Mouse (Mus musculus): ENCODE measurements around the gene Drap1.

Drap1 gene

GRCm38 (mm10) chr19:5448354-5449150 is 23.8 kb upstream of the Drap1 start:
- DNase-seq (ENCODE audit: low read depth, low spot score) = no peak

DNA sequence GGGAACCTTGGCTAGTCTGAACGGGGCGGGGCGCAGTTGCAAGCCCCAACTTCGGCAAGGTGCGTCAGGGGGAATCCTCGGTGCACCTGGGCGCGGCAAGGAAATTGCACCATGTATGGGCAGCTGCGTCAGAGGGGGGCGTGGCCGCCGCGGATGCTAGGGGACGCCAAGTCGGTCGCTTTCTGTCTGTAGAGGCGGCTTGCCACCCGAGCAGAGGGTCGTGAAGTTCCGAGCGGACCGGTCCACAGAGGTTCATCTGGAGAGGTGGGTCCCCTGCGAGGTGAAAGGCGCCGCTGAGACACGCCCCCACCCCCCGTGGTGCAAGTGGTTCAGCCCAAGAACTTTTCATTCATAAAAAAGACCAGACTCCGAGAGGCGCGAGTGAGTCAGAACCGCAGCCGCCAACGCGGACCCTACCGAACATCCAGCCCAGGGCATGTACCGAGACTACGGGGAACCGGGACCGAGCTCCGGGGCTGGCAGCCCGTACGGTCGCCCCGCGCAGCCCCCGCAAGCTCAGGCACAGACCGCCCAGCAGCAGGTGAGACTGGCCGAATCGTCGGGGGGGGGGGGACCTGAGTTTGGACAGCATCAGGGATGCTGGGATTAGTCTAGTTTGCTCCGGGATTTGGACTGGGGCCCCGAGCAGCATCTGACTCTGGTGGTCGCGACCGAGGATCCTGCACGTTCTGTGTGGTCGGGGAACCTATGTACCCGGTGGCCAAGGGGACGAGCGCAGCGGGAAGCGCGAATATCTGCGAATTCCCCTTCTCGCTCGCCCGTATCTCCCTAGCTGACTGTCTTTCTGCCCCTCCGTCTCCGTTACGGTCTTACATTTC is 23.0 kb upstream of the Drap1 start, which contains the start of gene Fosl1:
Fosl1 (plus strand) TSS at position 33 of the 839 bp plus-strand sequence.
- DNase-seq (ENCODE audit: low read depth, low spot score) = peak; percentile 50

DNA sequence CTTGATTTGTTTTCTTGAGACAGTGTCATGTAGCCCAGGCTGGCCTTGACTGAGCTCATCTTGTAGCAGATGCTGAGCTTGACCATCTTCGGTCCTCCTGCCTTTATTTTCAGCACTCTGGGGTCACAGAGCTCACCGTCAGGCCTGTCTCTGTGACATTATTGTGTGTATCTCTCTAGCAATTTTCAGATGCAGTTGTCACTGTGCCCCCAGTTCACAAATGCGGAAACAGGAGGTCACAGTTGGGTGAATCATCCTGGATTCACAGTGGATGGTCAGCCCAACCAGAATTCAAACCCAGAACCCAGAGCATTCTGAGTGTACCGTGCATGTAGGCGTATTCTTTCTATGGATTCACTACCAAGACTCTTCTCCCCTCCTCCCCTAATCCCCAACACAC is 21.0 kb upstream of the Drap1 start:
- DNase-seq (ENCODE audit: low read depth, low spot score) = no peak

DNA sequence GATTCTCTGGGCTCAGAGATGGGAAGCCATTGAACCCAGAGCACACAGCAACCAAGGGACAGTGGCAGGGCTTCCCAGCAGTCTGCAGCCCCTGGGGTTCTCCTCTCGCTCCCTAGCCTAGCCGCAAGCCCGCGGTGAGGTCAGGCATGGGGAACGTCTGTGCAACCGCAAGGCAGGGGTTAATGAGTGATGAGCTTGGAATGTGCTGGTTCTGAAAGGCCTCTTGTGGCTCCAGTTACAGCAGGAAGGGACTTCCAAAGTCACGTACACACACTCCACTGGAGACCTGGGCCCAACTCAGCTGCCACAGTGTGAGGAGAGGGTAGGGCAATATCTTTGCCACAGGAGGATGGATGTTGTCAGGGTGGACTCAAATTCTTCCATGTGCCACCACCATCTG is 20.2 kb upstream of the Drap1 start:
- DNase-seq (ENCODE audit: low read depth, low spot score) = no peak

- DNase-seq (ENCODE audit: low read depth, low spot score) = no peak
These were observed 19.7 kb upstream of the Drap1 start for GRCm38 (mm10) chr19:5444371-5444908.

- no peak for DNase-seq (ENCODE audit: low read depth, low spot score)
These were observed 9.2 kb upstream of the Drap1 start for GRCm38 (mm10) chr19:5433951-5434350.

DNA sequence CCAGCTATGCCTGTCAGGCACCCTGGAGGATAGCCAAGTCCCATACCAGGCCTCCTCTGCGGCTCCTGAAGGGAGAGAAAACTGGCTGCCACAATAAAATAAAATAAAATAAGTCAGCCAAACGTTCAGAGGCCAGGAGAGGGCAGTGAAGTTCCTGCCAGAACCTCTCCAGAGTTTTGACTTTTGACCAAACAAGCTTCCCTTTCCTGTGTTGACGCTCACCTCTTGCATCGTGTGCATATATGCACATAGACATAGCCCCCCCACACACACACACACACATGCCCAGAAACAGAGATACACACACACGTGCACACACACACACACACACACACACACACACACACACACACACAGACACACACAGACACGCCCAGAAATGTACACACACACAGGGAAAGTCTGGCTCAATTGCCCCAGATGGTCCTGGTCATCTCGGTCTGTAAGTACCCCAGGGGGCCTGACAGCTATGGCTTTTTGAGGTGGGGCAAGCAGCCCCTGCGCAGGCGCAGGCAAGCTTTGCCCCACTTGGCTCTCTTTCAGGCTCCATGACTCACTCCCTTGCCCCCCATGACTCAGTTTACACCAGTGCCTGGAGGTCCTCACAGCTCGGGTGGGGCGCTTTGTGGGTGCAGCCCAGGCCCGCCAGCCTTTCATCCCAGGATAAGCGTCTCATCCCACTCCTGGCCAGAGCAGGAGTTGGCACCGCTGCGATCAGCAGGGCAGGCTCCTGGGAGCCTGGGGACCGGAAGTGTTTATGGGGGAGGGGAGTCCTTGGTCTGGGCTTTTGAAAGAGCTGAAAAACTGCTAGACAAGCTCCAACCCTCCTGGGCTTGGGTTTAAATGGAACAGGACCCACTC is 8.4 kb upstream of the Drap1 start:
- no peak for DNase-seq (ENCODE audit: low read depth, low spot score)

- no peak for DNase-seq (ENCODE audit: low read depth, low spot score)
These were observed 7.2 kb upstream of the Drap1 start for GRCm38 (mm10) chr19:5431911-5432464.

- no peak for DNase-seq (ENCODE audit: low read depth, low spot score)
These were observed 5.6 kb upstream of the Drap1 start for GRCm38 (mm10) chr19:5430408-5430807.

- no peak for DNase-seq (ENCODE audit: low read depth, low spot score)
These were observed 5.0 kb upstream of the Drap1 start for GRCm38 (mm10) chr19:5429806-5430205.

DNA sequence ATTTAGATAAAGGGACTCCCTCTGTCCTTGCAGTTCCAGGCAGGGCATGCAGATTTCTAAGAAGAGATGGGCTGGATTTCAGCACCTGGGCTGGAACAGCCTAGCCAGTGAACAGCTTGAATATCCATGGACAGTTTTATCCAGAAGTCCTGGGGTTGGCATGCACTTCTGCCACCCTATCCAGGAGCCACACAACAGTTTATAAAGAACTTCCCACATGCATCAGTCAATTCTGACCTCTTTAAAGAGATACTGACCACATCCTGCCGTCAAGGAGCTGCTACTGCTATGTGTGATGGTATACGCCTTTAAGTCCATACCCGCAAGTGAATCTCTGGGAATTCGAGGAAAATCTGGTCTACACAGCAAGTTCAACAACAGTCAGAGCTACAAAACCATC is 4.4 kb upstream of the Drap1 start:
- DNase-seq (ENCODE audit: low read depth, low spot score) = no peak

GRCm38 (mm10) chr19:5428083-5428482 is 3.3 kb upstream of the Drap1 start:
- DNase-seq (ENCODE audit: low read depth, low spot score) = no peak

DNA sequence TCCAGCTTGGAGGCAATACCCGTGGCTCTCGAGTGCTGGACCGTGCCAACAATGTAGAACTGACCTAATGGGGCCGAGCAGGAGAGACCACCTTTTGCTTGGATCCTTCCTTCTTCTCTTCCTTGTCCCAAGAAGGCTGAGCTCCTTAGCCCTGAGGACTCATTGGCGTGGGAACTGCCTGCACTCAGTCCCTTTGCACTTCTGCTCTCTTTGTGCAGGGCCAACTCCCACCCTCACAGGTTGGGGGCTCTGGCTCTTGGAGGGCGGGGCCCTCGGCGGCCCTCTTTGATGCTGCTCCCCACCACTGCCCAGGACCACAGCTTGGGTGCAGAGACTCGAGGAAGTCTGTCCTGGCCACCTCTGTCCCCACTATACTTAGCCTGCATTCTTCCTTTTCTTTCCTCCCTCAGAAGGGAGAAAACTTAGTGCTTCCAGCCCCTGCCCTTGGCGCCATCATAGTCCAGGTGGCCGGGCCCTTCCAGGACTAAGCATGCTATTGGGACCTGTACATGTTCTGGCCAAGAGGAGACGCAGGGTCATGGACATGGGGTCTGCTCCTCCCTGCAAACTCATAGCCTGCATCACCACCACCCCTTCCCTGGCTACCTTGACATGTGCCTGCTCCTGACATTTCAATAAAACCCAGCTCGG is 2.0 kb upstream of the Drap1 start:
- no peak for DNase-seq (ENCODE audit: low read depth, low spot score)

GRCm38 (mm10) chr19:5425906-5426565 is 1.3 kb upstream of the Drap1 start:
- no peak for DNase-seq (ENCODE audit: low read depth, low spot score)

DNA sequence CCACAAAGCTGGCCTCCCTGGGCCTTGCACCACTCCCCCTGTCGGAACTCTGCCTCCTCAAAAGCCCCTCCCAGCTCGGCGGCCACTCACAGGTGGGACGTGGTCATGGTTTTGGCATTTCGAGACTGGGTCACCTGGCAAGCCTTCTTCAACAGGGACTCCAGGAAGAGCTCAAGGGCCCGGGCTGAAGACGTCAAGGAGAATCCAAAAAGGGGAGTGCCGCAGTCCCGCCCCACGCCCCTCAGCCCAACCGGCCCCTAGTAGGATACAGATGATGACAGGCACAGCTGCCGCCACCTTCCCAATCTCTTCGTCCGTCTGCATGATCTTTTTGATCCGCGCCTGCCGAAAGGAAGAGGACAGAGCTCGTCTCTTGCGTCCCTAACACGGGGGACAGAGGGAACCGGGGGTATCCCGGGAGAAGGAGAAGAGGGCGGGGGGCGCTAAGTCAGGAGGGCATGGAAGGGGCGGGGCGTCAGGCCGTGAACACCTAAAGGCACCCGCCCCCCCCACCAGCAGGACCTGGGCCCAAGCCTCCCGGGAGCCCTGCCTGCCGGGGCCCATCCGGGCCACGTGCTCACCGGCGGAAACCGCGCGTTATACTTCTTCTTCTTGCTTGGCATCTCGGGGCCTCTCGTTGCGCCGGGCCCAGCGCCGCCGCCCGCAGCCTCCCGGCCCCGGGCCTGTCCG is 542 bp downstream of the Drap1 start:
- DNase-seq (ENCODE audit: low read depth, low spot score) = no peak

GRCm38 (mm10) chr19:5423561-5423960 is 1.2 kb downstream of the Drap1 start:
- DNase-seq (ENCODE audit: low read depth, low spot score) = no peak

GRCm38 (mm10) chr19:5422895-5423443 is 1.8 kb downstream of the Drap1 start:
- DNase-seq (ENCODE audit: low read depth, low spot score) = no peak

GRCm38 (mm10) chr19:5422267-5422666 is 2.5 kb downstream of the Drap1 start:
- DNase-seq (ENCODE audit: low read depth, low spot score) = no peak

DNA sequence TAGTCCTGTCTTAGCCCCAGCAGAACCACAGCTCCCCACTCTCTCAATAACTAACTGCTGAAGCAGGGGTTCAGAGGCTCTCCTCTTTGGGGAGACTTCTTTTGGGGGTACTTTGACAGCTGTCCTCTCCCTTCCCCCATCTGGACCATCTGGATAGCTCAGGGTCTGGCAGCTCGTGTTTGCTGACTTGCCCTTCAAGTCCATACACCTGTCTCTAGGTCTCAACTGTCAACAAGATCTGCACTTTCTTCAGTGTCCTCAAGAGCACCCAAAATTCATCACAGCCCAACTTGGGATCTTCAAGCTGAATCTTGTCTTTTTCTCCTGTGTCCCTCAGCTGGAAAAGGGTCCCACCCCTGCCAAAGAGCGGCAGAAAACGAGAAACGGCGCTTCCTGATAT is 3.0 kb downstream of the Drap1 start:
- DNase-seq (ENCODE audit: low read depth, low spot score) = no peak
